Mouse (Mus musculus) heart, embryonic 10.5 days (tissue): ENCODE measurements at regions not wholly inside any gene's neighbourhood (a gene's known extent, or its start where the extent isn't known, plus 50 kb on each side); places are given as distances from the start of the nearest gene placed in this dataset.
"Not testable (repeated sequence)": the region's sequence is repeated elsewhere in the genome, so short reads cannot be mapped to it uniquely, and the experiment has no call there.

Experiments used
- DNase-seq: peaks from one replicate; pipeline ENCODE4 v3.0.0-alpha.2; 2017; ENCODE audit warnings: low spot score
- H3K27ac ChIP-seq: fragments of 300-500 bp; sonication (generic); 2 replicates; pipeline ENCODE4 v1.5.1; 2016; ENCODE audit warnings: mild to moderate bottlenecking
- H3K27me3 ChIP-seq: fragments of 300-500 bp; sonication (generic); 2 replicates; pipeline ENCODE4 v1.6.1; 2016; ENCODE audit warnings: mild to moderate bottlenecking; ENCODE audit not compliant: poor library complexity, insufficient read depth, severe bottlenecking
- H3K36me3 ChIP-seq: fragments of 300-500 bp; sonication (generic); 2 replicates; pipeline ENCODE4 v1.6.1; 2016; ENCODE audit warnings: mild to moderate bottlenecking, moderate library complexity
- H3K4me1 ChIP-seq: fragments of 300-500 bp; sonication (generic); 2 replicates; pipeline ENCODE4 v1.6.1; 2016; ENCODE audit warnings: mild to moderate bottlenecking
- H3K4me3 ChIP-seq: fragments of 300-500 bp; sonication (generic); 2 replicates; pipeline ENCODE4 v1.5.1; 2016; ENCODE audit warnings: mild to moderate bottlenecking, moderate library complexity
- H3K9me3 ChIP-seq: fragments of 300-500 bp; sonication (generic); 2 replicates; pipeline ENCODE4 v1.6.1; 2016; ENCODE audit warnings: mild to moderate bottlenecking, moderate library complexity
- WGBS: fragments of 180-500 bp; shearing (Covaris S2); methylation state at CpG from one replicate; pipeline ENCODE4 v1.1.7; 2016; 5-methylcytosine and 5-hydroxymethylcytosine counted together

GRCm38 (mm10) chr15:96089676-96090075, 197.6 kb upstream of the Arid2 start:
- Histone ChIP-seq H3K27me3 (no peaks in the 10 kb centered on the region), H3K27ac (no peak overlapping the region), H3K9me3 (no peaks in the 10 kb centered on the region), H3K36me3 (no peaks in the 10 kb centered on the region), H3K4me1 (no peaks in the 10 kb centered on the region), H3K4me3 (no peak overlapping the region)
- 85% methylated on average over 9 of the region's 9 CpGs for WGBS
- DNase-seq = no peak

GRCm38 (mm10) chr15:96096438-96096837, 190.9 kb upstream of the Arid2 start:
- no peaks in the 10 kb centered on the region for H3K9me3 ChIP-seq
- WGBS = 88% methylated on average over 3 of the region's 3 CpGs
- H3K4me1 ChIP-seq = no peaks in the 10 kb centered on the region
- no peak overlapping the region for H3K27ac ChIP-seq
- H3K4me3 ChIP-seq = no peak overlapping the region
- no peaks in the 10 kb centered on the region for H3K36me3 ChIP-seq
- no peaks in the 10 kb centered on the region for H3K27me3 ChIP-seq
- no peak for DNase-seq

GRCm38 (mm10) chr15:96098821-96099220, 188.5 kb upstream of the Arid2 start:
- Histone ChIP-seq H3K27ac (no peak overlapping the region), H3K9me3 (no peaks in the 10 kb centered on the region), H3K4me1 (no peaks in the 10 kb centered on the region), H3K36me3 (no peaks in the 10 kb centered on the region), H3K27me3 (no peaks in the 10 kb centered on the region), H3K4me3 (no peak overlapping the region)
- no peak for DNase-seq
- 81% methylated on average over 5 of the region's 5 CpGs for WGBS

- WGBS = 76% methylated on average over 13 of the region's 13 CpGs
- not testable (repeated sequence) for H3K27me3 ChIP-seq
Measured at GRCm38 (mm10) chr15:96099844-96100640, 187.3 kb upstream of the Arid2 start.

GRCm38 (mm10) chr15:96103737-96104136, 183.6 kb upstream of the Arid2 start:
- H3K27ac ChIP-seq = no peak overlapping the region
- no peaks in the 10 kb centered on the region for H3K9me3 ChIP-seq
- no peaks in the 10 kb centered on the region for H3K27me3 ChIP-seq
- no peak for DNase-seq
- H3K4me3 ChIP-seq = no peak overlapping the region
- H3K36me3 ChIP-seq = no peaks in the 10 kb centered on the region
- WGBS = 61% methylated on average over 6 of the region's 6 CpGs
- H3K4me1 ChIP-seq = no peaks in the 10 kb centered on the region

More at GRCm38 (mm10) chr15:96099844-96100640, 187.3 kb upstream of the Arid2 start:
- not testable (repeated sequence) for H3K9me3 ChIP-seq, H3K4me3 ChIP-seq, DNase-seq, H3K4me1 ChIP-seq, H3K36me3 ChIP-seq, H3K27ac ChIP-seq

- Histone ChIP-seq H3K4me3 (no peak overlapping the region), H3K36me3 (no peaks in the 10 kb centered on the region), H3K27ac (no peak overlapping the region), H3K4me1 (no peaks in the 10 kb centered on the region), H3K27me3 (no peaks in the 10 kb centered on the region), H3K9me3 (no peaks in the 10 kb centered on the region)
- WGBS = 67% methylated on average over 4 of the region's 4 CpGs
- DNase-seq = no peak
Measured at GRCm38 (mm10) chr15:96107503-96107902, 179.8 kb upstream of the Arid2 start.

- Histone ChIP-seq H3K27ac (no peak overlapping the region), H3K36me3 (no peaks in the 10 kb centered on the region), H3K27me3 (peaks cover 9% of the 10 kb centered on the region; the same call in 1 of the 2 replicates), H3K9me3 (no peaks in the 10 kb centered on the region), H3K4me3 (no peak overlapping the region), H3K4me1 (peaks cover 16% of the 10 kb centered on the region)
- WGBS = 90% methylated on average over 13 of the region's 13 CpGs
- DNase-seq = no peak
Measured at GRCm38 (mm10) chr15:96113091-96113490, 174.2 kb upstream of the Arid2 start.

- no peak for DNase-seq
- Histone ChIP-seq H3K9me3 (no peaks in the 10 kb centered on the region), H3K27ac (peak overlapping the region; percentile 64; the same call in 1 of the 2 replicates), H3K36me3 (no peaks in the 10 kb centered on the region), H3K4me3 (peak overlapping the region; percentile 27; the same call in 1 of the 2 replicates), H3K27me3 (peaks cover 9% of the 10 kb centered on the region; the same call in 1 of the 2 replicates), H3K4me1 (peaks cover 16% of the 10 kb centered on the region)
- 46% methylated on average over 9 of the region's 9 CpGs for WGBS
Measured at GRCm38 (mm10) chr15:96114616-96115015, 172.7 kb upstream of the Arid2 start.

- no peak for DNase-seq
- H3K4me3 ChIP-seq = peak overlapping the region; percentile 27
- WGBS = 27% methylated on average over 10 of the region's 10 CpGs
Measured at GRCm38 (mm10) chr15:96115196-96115595, 172.1 kb upstream of the Arid2 start.

GRCm38 (mm10) chr15:96119240-96119639, 168.1 kb upstream of the Arid2 start:
- Histone ChIP-seq H3K27me3 (peaks cover 5% of the 10 kb centered on the region; the same call in 1 of the 2 replicates), H3K27ac (no peak overlapping the region), H3K36me3 (no peaks in the 10 kb centered on the region), H3K9me3 (no peaks in the 10 kb centered on the region), H3K4me1 (peaks cover 13% of the 10 kb centered on the region), H3K4me3 (no peak overlapping the region)
- DNase-seq = no peak
- 84% methylated on average over 7 of the region's 7 CpGs for WGBS

More at GRCm38 (mm10) chr15:96115196-96115595, 172.1 kb upstream of the Arid2 start:
- no peaks in the 10 kb centered on the region for H3K9me3 ChIP-seq
- H3K27ac ChIP-seq = no peak overlapping the region
- H3K27me3 ChIP-seq = peaks cover 9% of the 10 kb centered on the region; the same call in 1 of the 2 replicates
- H3K4me1 ChIP-seq = peaks cover 16% of the 10 kb centered on the region
- H3K36me3 ChIP-seq = no peaks in the 10 kb centered on the region

- H3K4me3 ChIP-seq = no peak overlapping the region
- peaks cover 9% of the 10 kb centered on the region for H3K4me1 ChIP-seq
- WGBS = 63% methylated on average over 6 of the region's 6 CpGs
- H3K36me3 ChIP-seq = no peaks in the 10 kb centered on the region
- no peak for DNase-seq
- H3K27ac ChIP-seq = no peak overlapping the region
- no peaks in the 10 kb centered on the region for H3K27me3 ChIP-seq
- H3K9me3 ChIP-seq = no peaks in the 10 kb centered on the region
Measured at GRCm38 (mm10) chr15:96124397-96124796, 162.9 kb upstream of the Arid2 start.

- no peaks in the 10 kb centered on the region for H3K27me3 ChIP-seq
- 88% methylated on average over 4 of the region's 4 CpGs for WGBS
- H3K36me3 ChIP-seq = no peaks in the 10 kb centered on the region
- peaks cover 21% of the 10 kb centered on the region for H3K4me1 ChIP-seq
- H3K4me3 ChIP-seq = no peak overlapping the region
- H3K9me3 ChIP-seq = no peaks in the 10 kb centered on the region
- no peak for DNase-seq
- H3K27ac ChIP-seq = no peak overlapping the region
Measured at GRCm38 (mm10) chr15:96129699-96130098, 157.6 kb upstream of the Arid2 start.

- no peak overlapping the region for H3K27ac ChIP-seq
- no peaks in the 10 kb centered on the region for H3K27me3 ChIP-seq
- H3K4me1 ChIP-seq = peaks cover 26% of the 10 kb centered on the region
- H3K36me3 ChIP-seq = no peaks in the 10 kb centered on the region
- no peak for DNase-seq
- WGBS = 69% methylated on average over 7 of the region's 8 CpGs
- no peak overlapping the region for H3K4me3 ChIP-seq
- no peaks in the 10 kb centered on the region for H3K9me3 ChIP-seq
Measured at GRCm38 (mm10) chr15:96130531-96130930, 156.8 kb upstream of the Arid2 start.
